Mouse (Mus musculus) brain, embryonic 14.5 days (tissue): ENCODE measurements at regions not wholly inside any gene's neighbourhood (a gene's known extent, or its start where the extent isn't known, plus 50 kb on each side); places are given as distances from the start of the nearest gene placed in this dataset.

ENCODE experiments used
- CTCF ChIP-seq: fragments of 200-500 bp; IDR thresholded peaks from 2 replicates; pipeline ENCODE4 v1.5.1; 2012; ENCODE audit warnings: inconsistent platforms, mild to moderate bottlenecking, moderate library complexity, borderline replicate concordance; ENCODE audit not compliant: insufficient read depth, insufficient read length; ENCODE audit errors: extremely low read depth
- POLR2A ChIP-seq: fragments of 200-500 bp; IDR thresholded peaks from 2 replicates; pipeline ENCODE4 v1.6.1; 2012; ENCODE audit warnings: mild to moderate bottlenecking, inconsistent platforms, borderline replicate concordance; ENCODE audit not compliant: poor library complexity, insufficient read depth, insufficient read length, severe bottlenecking; ENCODE audit errors: extremely low read depth

DNA sequence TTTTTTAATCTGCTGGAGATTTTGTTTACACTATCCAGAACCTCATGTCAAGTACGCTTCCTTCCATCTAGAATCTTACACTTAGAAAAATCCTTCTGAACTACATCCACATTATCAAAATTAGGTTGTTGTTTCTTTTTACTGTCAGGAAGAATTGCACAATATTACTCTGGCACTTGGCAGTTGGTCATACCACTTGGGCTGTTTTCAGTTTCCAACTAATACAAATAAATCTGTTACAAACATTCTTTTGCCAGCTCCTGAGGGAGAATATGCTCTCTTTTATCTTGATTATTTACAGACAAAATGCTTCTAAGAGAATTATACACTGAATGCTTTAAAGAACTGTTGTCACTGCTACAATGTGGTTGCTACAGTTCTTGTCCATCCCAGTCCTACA lies 895.8 kb upstream of the Atxn7l3b start:
- no peak for TF ChIP-seq POLR2A
- no peak for TF ChIP-seq CTCF
